Mouse (Mus musculus) embryonic facial prominence, embryonic 11.5 days (tissue): ENCODE results near the gene Aldh3b3. TPM values are rescaled to one million over a fixed set of nuclear protein-coding genes. Genes with fewer than 3 reads are reported as not detected.

Source experiments
- ATAC-seq: fragments of 200-750 bp; cut with Nextera tagmentation; replicated peaks from 2 replicates; pipeline ENCODE4 v1.8.0; 2017; ENCODE audit warnings: low read depth; ENCODE audit not compliant: insufficient number of reproducible peaks, low FRiP score, low TSS enrichment
- DNase-seq: peaks from one replicate; pipeline ENCODE4 v3.0.0-alpha.2; 2015; ENCODE audit warnings: low spot score
- H3K27ac ChIP-seq: fragments of 300-500 bp; sonication (generic); replicated peaks from 2 replicates; pipeline ENCODE4 v1.5.1; 2014; ENCODE audit warnings: mild to moderate bottlenecking, low read depth, low read length, control low read depth
- H3K27me3 ChIP-seq: fragments of 300-500 bp; sonication (generic); 2 replicates; pipeline ENCODE4 v1.6.1; 2014; ENCODE audit warnings: mild to moderate bottlenecking, low read length, moderate library complexity, mixed read lengths; ENCODE audit not compliant: control insufficient read depth, insufficient read depth
- H3K36me3 ChIP-seq: fragments of 300-500 bp; sonication (generic); replicated peaks from 2 replicates; pipeline ENCODE4 v1.6.1; 2014; ENCODE audit warnings: low read depth, mild to moderate bottlenecking, low read length, moderate library complexity, mixed read lengths; ENCODE audit not compliant: control insufficient read depth, insufficient read depth
- H3K4me1 ChIP-seq: fragments of 300-500 bp; sonication (generic); 2 replicates; pipeline ENCODE4 v1.6.1; 2014; ENCODE audit warnings: low read length, mixed read lengths; ENCODE audit not compliant: control insufficient read depth, insufficient read depth
- H3K4me2 ChIP-seq: fragments of 300-500 bp; sonication (generic); 2 replicates; pipeline ENCODE4 v1.6.1; 2014; ENCODE audit warnings: low read depth, mild to moderate bottlenecking, control low read depth, low read length, moderate library complexity
- H3K4me3 ChIP-seq: fragments of 300-500 bp; sonication (generic); 2 replicates; pipeline ENCODE4 v1.5.1; 2014; ENCODE audit warnings: low read depth, low read length, control low read depth
- H3K9ac ChIP-seq: fragments of 300-500 bp; sonication (generic); replicated peaks from 2 replicates; pipeline ENCODE4 v1.6.1; 2014; ENCODE audit warnings: mild to moderate bottlenecking, control low read depth, low read length
- H3K9me3 ChIP-seq: fragments of 300-500 bp; sonication (generic); replicated peaks from 2 replicates; pipeline ENCODE4 v1.6.1; 2016; ENCODE audit warnings: mild to moderate bottlenecking, low read length, inconsistent platforms, mixed read lengths; ENCODE audit not compliant: control insufficient read depth
- WGBS: fragments of 180-500 bp; shearing (Covaris S2); extraction: QIAGEN DNeasy Blood & Tissue Kit; methylation state at CpG from one replicate; pipeline ENCODE4 v1.1.7; 2014; 5-methylcytosine and 5-hydroxymethylcytosine counted together
- polyA plus RNA-seq: library from polyadenylated mRNA; unstranded; fragments of >200 nt; fragmentation: Nextera tagmentation; extraction: Ambion mirVana; gene quantifications from 2 replicates; pipeline ENCODE4 v1.2.1, GENCODE M21; 2014

The Aldh3b3 gene
- polyA plus RNA-seq, 1 experiment from 2014 or later: not detected

DNA sequence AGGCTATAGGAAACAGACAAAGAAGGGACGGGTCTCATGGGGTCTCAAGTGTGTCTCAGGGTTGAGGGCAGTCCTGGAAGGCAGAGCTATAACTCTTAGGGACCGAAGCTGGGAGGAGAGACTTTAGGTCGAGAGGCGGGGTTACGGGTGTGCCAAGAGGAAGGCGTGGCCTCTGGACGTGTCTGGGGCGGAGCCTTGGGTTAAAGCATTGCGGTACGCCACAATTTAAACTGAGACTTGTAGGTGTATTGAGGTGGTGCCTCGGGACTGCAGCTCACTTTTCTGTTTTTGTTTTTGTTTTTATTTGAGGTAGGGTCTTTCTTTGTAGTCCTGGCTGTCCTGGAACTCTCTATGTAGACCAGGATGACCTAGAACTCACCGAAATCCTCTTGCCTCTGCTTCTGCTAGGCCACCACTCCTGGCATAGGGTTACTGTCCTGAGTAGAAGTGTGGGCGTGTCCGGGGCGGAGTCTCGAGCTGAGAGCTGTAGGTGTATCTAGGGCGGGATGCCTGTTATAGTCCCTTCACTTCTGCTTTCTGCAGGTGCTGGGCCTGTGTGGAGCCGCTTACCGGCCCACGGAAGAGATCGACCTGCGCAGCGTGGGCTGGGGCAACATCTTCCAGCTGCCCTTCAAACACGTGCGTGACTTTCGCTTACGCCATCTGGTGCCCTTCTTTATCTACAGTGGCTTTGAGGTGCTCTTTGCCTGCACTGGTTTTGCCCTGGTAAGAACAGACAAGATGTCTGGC is 15.3 kb upstream of the Aldh3b3 start:
- Histone ChIP-seq H3K27me3 (no peaks in the 10 kb centered on the region), H3K4me1 (no peaks in the 10 kb centered on the region), H3K4me3 (no peak overlapping the region), H3K36me3 (no peaks in the 10 kb centered on the region), H3K9ac (no peak overlapping the region), H3K27ac (no peak overlapping the region), H3K4me2 (no peak overlapping the region), H3K9me3 (no peaks in the 10 kb centered on the region)
- no peak for ATAC-seq
- WGBS: 24% methylated on average over 27 of the region's 27 CpGs
- DNase-seq: no peak

DNA sequence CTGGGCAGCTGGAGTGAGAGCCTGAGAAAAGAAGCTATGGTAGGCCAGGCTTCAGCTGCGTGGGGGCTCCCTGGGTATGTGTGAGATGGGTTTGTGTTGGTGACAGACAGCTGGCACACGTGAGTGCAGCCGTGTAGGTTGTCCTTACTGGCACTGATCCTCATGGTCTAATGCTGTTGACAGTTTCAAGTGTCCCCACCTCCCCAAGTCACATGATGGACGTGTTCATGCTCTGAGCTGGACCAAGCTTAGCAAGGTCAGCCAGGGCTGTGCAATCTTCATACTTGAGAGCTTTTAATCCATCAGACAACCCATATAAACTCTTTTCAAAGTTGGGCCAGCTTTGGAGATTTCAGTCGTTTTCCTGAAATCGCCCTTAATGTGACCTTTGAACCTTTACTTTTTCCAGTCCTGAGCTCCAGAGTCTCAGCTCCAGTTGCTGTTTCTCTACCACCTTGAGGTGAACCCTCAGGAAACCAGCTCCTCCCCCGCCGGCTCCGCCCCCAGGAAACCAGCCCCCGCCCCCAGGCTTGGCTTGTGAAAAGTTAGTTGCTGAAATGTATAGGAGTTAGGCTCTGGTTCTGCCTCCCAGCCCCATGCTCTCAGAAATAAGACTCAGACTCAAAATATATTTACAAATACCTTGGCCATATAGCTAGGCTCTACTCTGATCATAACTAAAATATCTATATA is 12.4 kb upstream of the Aldh3b3 start:
- H3K9me3 ChIP-seq: no peaks in the 10 kb centered on the region
- ATAC-seq (no peak), DNase-seq (no peak)
- no peak overlapping the region for H3K4me3 ChIP-seq
- no peak overlapping the region for H3K4me2 ChIP-seq
- 29% methylated on average over 10 of the region's 10 CpGs for WGBS
- no peaks in the 10 kb centered on the region for H3K27me3 ChIP-seq
- H3K36me3 ChIP-seq: no peaks in the 10 kb centered on the region
- H3K27ac ChIP-seq: no peak overlapping the region
- no peaks in the 10 kb centered on the region for H3K4me1 ChIP-seq
- H3K9ac ChIP-seq: no peak overlapping the region

DNA sequence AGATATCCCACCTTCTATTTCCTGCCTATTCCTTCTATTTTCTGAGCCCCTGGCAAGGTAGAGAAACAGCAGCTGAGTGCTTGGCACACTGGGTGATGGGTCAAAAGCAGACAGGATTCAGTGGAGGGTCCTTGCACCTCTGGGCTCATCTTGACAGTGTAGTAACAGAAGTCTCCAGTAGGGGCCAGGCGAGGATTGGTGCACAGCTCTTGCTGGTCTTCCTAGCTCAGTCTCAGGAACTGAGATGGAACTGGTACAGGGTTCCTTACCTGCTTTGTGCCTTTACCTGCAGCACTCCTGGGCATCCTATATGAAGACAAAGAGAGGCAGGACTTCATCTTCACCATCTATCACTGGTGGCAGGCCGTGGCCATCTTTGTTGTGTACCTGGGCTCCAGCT is 11.7 kb upstream of the Aldh3b3 start:
- Histone ChIP-seq H3K9me3 (no peaks in the 10 kb centered on the region), H3K4me3 (no peak overlapping the region), H3K27me3 (no peaks in the 10 kb centered on the region), H3K27ac (no peak overlapping the region), H3K9ac (no peak overlapping the region), H3K4me1 (no peaks in the 10 kb centered on the region), H3K4me2 (no peak overlapping the region), H3K36me3 (no peaks in the 10 kb centered on the region)
- peak; percentile 79 for DNase-seq
- peak; percentile 62; the same call in 1 of the 2 replicates for ATAC-seq
- 11% methylated on average over 2 of the region's 2 CpGs for WGBS

DNA sequence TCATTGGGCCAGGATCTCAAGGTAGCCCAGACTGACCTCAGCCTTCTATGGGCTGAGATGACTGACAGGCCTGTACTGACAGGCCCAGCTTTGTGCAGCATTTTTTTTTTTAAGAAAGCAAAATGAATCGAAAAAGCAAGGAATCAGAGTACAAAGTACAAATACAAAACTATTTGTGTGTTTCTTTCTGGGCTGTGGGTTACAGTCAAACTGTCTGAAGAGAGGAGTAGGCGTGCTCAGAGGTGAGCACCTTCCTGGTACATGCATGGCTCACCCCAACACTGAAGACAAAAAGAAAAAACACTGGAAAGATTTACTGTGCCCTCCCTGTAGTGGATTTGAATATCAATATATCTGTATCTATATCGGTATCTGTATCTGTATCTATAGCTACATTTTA is 10.6 kb upstream of the Aldh3b3 start:
- Histone ChIP-seq H3K27ac (no peak overlapping the region), H3K27me3 (no peaks in the 10 kb centered on the region), H3K4me3 (no peak overlapping the region), H3K36me3 (no peaks in the 10 kb centered on the region), H3K4me1 (no peaks in the 10 kb centered on the region), H3K9me3 (no peaks in the 10 kb centered on the region), H3K4me2 (no peak overlapping the region), H3K9ac (no peak overlapping the region)
- 72% methylated on average over 3 of the region's 3 CpGs for WGBS
- DNase-seq: no peak
- no peak for ATAC-seq

DNA sequence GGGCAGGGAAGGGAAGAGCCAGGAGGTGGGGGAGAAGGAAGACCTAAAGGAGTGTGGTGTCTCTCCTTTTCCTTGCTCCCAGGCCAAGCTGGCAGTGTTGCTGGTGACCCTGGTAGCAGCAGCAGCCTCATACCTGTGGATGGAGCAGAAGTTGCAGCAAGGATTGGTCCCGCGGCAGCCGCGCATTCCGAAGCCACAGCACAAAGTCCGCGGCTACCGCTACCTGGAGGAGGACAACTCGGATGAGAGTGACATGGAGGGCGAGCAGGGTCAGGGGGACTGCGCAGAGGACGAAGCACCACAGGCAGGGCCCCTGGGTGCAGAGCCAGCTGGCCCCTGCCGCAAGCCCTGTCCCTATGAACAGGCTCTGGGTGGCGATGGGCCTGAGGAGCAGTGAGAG is 9.9 kb upstream of the Aldh3b3 start:
- no peaks in the 10 kb centered on the region for H3K4me1 ChIP-seq
- H3K4me3 ChIP-seq: no peak overlapping the region
- 71% methylated on average over 14 of the region's 14 CpGs for WGBS
- no peaks in the 10 kb centered on the region for H3K27me3 ChIP-seq
- no peak for DNase-seq
- no peak overlapping the region for H3K4me2 ChIP-seq
- no peak for ATAC-seq
- no peaks in the 10 kb centered on the region for H3K36me3 ChIP-seq
- no peaks in the 10 kb centered on the region for H3K9me3 ChIP-seq
- no peak overlapping the region for H3K27ac ChIP-seq
- H3K9ac ChIP-seq: no peak overlapping the region

DNA sequence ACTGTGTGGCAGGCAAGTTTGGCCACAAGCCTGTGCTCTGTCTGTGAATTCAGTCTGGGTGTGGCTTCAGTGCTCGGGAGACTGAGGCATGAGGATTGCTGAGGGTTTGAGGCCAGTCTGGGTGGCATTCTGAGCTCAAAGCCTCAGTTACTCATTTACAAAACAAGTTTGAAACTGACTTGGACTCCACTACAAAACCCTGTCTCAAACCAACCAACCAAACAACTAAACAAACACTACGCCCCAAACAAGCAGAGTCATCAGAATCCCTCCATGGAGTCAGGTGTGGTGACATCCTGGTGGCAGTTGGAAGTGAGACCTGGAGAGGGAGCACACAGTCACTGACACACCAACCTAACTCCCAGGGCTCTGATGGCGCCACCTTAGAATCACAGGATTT is 8.1 kb upstream of the Aldh3b3 start:
- DNase-seq (no peak), ATAC-seq (no peak)
- H3K9ac ChIP-seq: no peak overlapping the region
- no peak overlapping the region for H3K4me2 ChIP-seq
- no peaks in the 10 kb centered on the region for H3K36me3 ChIP-seq
- WGBS: 83% methylated on average over 3 of the region's 3 CpGs
- H3K27ac ChIP-seq: no peak overlapping the region
- no peaks in the 10 kb centered on the region for H3K4me1 ChIP-seq
- H3K27me3 ChIP-seq: no peaks in the 10 kb centered on the region
- no peak overlapping the region for H3K4me3 ChIP-seq
- H3K9me3 ChIP-seq: no peaks in the 10 kb centered on the region

DNA sequence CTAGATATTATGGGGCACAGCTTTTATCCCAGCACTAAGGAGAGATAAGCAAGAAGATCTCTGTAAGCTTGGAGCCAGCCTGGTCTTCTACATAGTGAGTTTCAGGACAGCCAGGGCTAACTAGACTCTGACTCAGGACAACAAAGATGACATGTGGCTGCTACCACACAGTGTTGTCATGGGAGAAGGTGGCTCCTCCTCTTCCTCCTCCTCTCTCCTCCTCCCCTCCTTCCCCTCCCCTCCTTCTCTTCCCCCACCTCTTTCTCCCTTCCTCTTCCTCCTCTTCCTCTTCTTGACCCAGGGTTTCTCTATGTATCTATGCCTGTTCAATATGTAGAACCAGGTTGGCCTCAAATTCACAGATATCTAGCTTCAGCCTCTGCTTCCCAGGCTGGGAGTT is 7.0 kb upstream of the Aldh3b3 start:
- no peak for DNase-seq
- no peak for ATAC-seq
- H3K27ac ChIP-seq: no peak overlapping the region
- H3K4me3 ChIP-seq: no peak overlapping the region
- H3K4me1 ChIP-seq: no peaks in the 10 kb centered on the region
- no peak overlapping the region for H3K4me2 ChIP-seq
- no peaks in the 10 kb centered on the region for H3K27me3 ChIP-seq
- no peaks in the 10 kb centered on the region for H3K9me3 ChIP-seq
- H3K36me3 ChIP-seq: no peaks in the 10 kb centered on the region
- H3K9ac ChIP-seq: no peak overlapping the region

DNA sequence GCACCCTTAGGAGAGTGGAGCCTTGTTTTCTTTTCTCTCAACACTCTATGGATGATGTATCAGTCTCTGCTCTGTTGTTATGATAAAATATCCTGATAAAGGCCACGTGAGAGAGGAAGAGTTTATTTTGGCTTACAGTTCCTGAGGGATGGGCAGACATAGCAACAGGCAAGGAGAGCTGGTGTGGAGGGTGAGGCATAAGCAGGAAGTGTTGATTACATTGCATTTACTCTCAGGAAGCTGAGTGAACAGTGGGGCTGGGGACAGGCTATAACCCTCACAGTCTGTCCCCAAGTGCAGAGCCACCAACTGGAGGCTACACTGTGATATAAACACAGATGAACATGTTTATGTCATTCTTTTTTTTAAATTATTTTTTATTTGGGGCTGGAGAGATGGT is 6.3 kb upstream of the Aldh3b3 start:
- H3K27me3 ChIP-seq: no peaks in the 10 kb centered on the region
- H3K27ac ChIP-seq: no peak overlapping the region
- H3K4me3 ChIP-seq: no peak overlapping the region
- 61% methylated on average over 1 of the region's 1 CpGs for WGBS
- DNase-seq (no peak), ATAC-seq (no peak)
- no peaks in the 10 kb centered on the region for H3K9me3 ChIP-seq
- H3K36me3 ChIP-seq: no peaks in the 10 kb centered on the region
- H3K9ac ChIP-seq: no peak overlapping the region
- no peaks in the 10 kb centered on the region for H3K4me1 ChIP-seq
- H3K4me2 ChIP-seq: no peak overlapping the region
